Mouse (Mus musculus) ES-E14 (cell line): ENCODE results near the gene Actl11. TPM values are rescaled to one million over a fixed set of nuclear protein-coding genes. Genes with fewer than 3 reads are reported as not detected.

ENCODE experiments used
- DNase-seq: peaks from one replicate; pipeline ENCODE4 v3.0.0-alpha.2; 2013; ENCODE audit warnings: low read depth, low spot score
- H3K27ac ChIP-seq: 2 replicates; pipeline ENCODE4 v1.5.1; 2012; ENCODE audit warnings: low read depth, mild to moderate bottlenecking, low read length, moderate library complexity, mixed read lengths; ENCODE audit not compliant: poor library complexity, insufficient read depth, severe bottlenecking
- H3K36me3 ChIP-seq: 2 replicates; pipeline ENCODE4 v1.6.1; 2012; ENCODE audit warnings: mild to moderate bottlenecking, low read length, moderate library complexity, mixed read lengths; ENCODE audit not compliant: control insufficient read depth, poor library complexity, insufficient read depth, severe bottlenecking
- H3K4me1 ChIP-seq, 2 experiments: fragments of 150-350 bp in 1 of 2; sonication (generic) in 1 of 2; 2 replicates each; pipeline ENCODE4 v1.6.1; 2012; ENCODE audit warnings: low read length in 2 of 2, mild to moderate bottlenecking in 1 of 2, mixed read lengths in 1 of 2; ENCODE audit not compliant: control insufficient read depth in 2 of 2, insufficient read depth in 2 of 2, poor library complexity in 1 of 2
- H3K4me3 ChIP-seq, 2 experiments: fragments of 150-350 bp in 1 of 2; sonication (generic) in 1 of 2; 2 replicates each; pipeline ENCODE4 v1.5.1; 2012; ENCODE audit warnings: low read length in 2 of 2, low read depth in 1 of 2, mild to moderate bottlenecking in 1 of 2, mixed read lengths in 1 of 2; ENCODE audit not compliant: insufficient read depth in 1 of 2, poor library complexity in 1 of 2, severe bottlenecking in 1 of 2
- H3K9ac ChIP-seq: 2 replicates; pipeline ENCODE4 v1.6.1; 2012; ENCODE audit warnings: low read depth, mild to moderate bottlenecking, low read length, mixed read lengths; ENCODE audit not compliant: poor library complexity, insufficient read depth, severe bottlenecking
- H3K9me3 ChIP-seq: fragments of 150-350 bp; sonication (generic); 2 replicates; pipeline ENCODE4 v1.6.1; 2012; ENCODE audit warnings: low read depth, mild to moderate bottlenecking, low read length; ENCODE audit not compliant: control insufficient read depth, insufficient read depth
- CHD2 ChIP-seq: IDR thresholded peaks from 2 replicates; pipeline ENCODE4 v1.6.1; 2014; ENCODE audit warnings: mild to moderate bottlenecking, low read depth, low read length, inconsistent platforms
- HCFC1 ChIP-seq: IDR thresholded peaks from 2 replicates; pipeline ENCODE4 v1.6.1; 2012; ENCODE audit warnings: low read length, inconsistent platforms, borderline replicate concordance; ENCODE audit not compliant: insufficient read depth
- MAFK ChIP-seq: IDR thresholded peaks from 2 replicates; pipeline ENCODE4 v1.6.1; 2014; ENCODE audit warnings: mild to moderate bottlenecking, low read depth, low read length, inconsistent platforms; ENCODE audit not compliant: insufficient read depth
- ZC3H11A ChIP-seq: IDR thresholded peaks from 2 replicates; pipeline ENCODE4 v1.6.1; 2012; ENCODE audit warnings: low read depth, mild to moderate bottlenecking, inconsistent platforms, low read length, borderline replicate concordance
- ZNF384 ChIP-seq: IDR thresholded peaks from 2 replicates; pipeline ENCODE4 v1.6.1; 2012; ENCODE audit warnings: low read depth, low read length, inconsistent platforms
- in situ Hi-C, 2 experiments: fragments of 600-800 bp; cut with MboI; formaldehyde crosslinking; loops; one replicate each; pipeline ENCODE4 v1.15.1; 2025; ENCODE audit warnings: low sequenced_read_pairs in 2 of 2, inconsistent platforms in 1 of 2; ENCODE audit not compliant: unreplicated experiment in 2 of 2
- total RNA-seq: library from RNA; depleted of rRNA; stranded (reverse); fragments of 300-350 nt; gene quantifications from 2 replicates; pipeline ENCODE4 v1.2.3, GENCODE M21; 2012; rRNA removed

Gene Actl11
- total RNA-seq, 1 experiment: not detected

DNA sequence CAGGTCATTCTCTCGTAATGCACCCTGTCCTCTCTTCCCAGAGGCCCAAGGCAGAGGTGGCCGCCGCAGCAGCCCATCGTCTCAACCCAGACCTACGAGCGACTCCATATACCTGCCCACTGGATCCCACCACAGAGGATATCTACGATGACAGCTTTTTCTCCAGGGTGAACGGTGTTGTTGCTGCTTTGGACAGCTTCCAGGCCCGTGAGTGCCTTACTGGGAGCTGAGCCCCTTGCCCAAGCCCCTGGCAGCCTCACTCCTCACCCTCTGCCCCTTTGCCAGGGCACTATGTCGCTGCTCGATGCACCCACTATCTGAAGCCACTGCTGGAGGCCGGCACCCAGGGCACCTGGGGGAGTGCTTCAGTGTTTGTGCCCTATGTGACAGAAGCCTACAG, 50.5 kb downstream of the Actl11 start:
- Histone ChIP-seq H3K9me3 (no peaks in the 10 kb centered on the region), H3K36me3 (no peaks in the 10 kb centered on the region), H3K9ac (no peak overlapping the region), H3K27ac (no peak overlapping the region), H3K4me3 (no peak overlapping the region), H3K4me1 (peaks cover 0 to 7% of the 10 kb centered on the region in 2 experiments; a peak in 1 of 4 replicates)
- DNase-seq: no peak
- in situ Hi-C loops: no loop called here
- no peak for TF ChIP-seq HCFC1
- TF ChIP-seq ZNF384: no peak
- no peak for TF ChIP-seq ZC3H11A
- no peak for TF ChIP-seq CHD2
- TF ChIP-seq MAFK: no peak

Other genes with a start within 250 kb of the Actl11 start
- 1.2 and 1.8 TPM in 2 replicates for gene Gnat1, start 248.8 kb upstream of the Actl11 start, total RNA-seq
- 11.5 and 11.6 TPM in 2 replicates for gene Sema3f, start 218.0 kb upstream of the Actl11 start, total RNA-seq
- gene Rbm5, start 157.5 kb upstream of the Actl11 start, total RNA-seq: 97.7 and 116 TPM in 2 replicates
- 61.8 and 62.3 TPM in 2 replicates for gene Rbm6, start 55.2 kb upstream of the Actl11 start, total RNA-seq
- gene Mon1a, start 40.3 kb upstream of the Actl11 start, total RNA-seq: 4.7 and 5.4 TPM in 2 replicates
- 0.22 and 0.37 TPM in 2 replicates for gene Mst1r, start 21.6 kb upstream of the Actl11 start, total RNA-seq
- 21.5 and 41.5 TPM in 2 replicates for gene Camkv, start 7.2 kb downstream of the Actl11 start, total RNA-seq
- 43.7 and 72.1 TPM in 2 replicates for gene Traip, start 21.7 kb downstream of the Actl11 start, total RNA-seq
- 0.79 and 1.0 TPM in 2 replicates for gene Uba7, start 47.0 kb downstream of the Actl11 start, total RNA-seq
- gene Gm20661, start 54.6 kb downstream of the Actl11 start, total RNA-seq: 0.18 and 0.53 TPM in 2 replicates
- 3.0 and 6.1 TPM in 2 replicates for gene Inka1, start 57.4 kb downstream of the Actl11 start, total RNA-seq
- 1.2 and 2.4 TPM in 2 replicates for gene Cdhr4, start 64.0 kb downstream of the Actl11 start, total RNA-seq
- 0.45 and 0.63 TPM in 2 replicates for gene Gm20662, start 67.9 kb downstream of the Actl11 start, total RNA-seq
- 41.0 and 53.9 TPM in 2 replicates for gene Ip6k1, start 74.0 kb downstream of the Actl11 start, total RNA-seq
- 22.9 and 28.3 TPM in 2 replicates for gene Gmppb, start 120.8 kb downstream of the Actl11 start, total RNA-seq
- 2.7 and 3.8 TPM in 2 replicates for gene Amigo3, start 124.7 kb downstream of the Actl11 start, total RNA-seq
- gene Mst1, start 152.0 kb downstream of the Actl11 start, total RNA-seq: 2.9 and 3.6 TPM in 2 replicates
- 14.5 and 28.1 TPM in 2 replicates for gene Rnf123, start 154.9 kb downstream of the Actl11 start, total RNA-seq
- gene Apeh, start 166.1 kb downstream of the Actl11 start, total RNA-seq: 37.3 and 56.1 TPM in 2 replicates